Mouse (Mus musculus): ENCODE measurements around the gene Bach2. TPM values are rescaled to one million over a fixed set of nuclear protein-coding genes. Genes with fewer than 3 reads are reported as not detected.

Gene Bach2
- total RNA-seq, 1 experiment from 2014 or later = 8.9 TPM

GRCm38 (mm10) chr4:32347711-32348110 is 109.1 kb downstream of the Bach2 start:
- no peak for ATAC-seq (replicated peaks; ENCODE audit: low read depth, poor library complexity, severe bottlenecking)

GRCm38 (mm10) chr4:32349361-32349760 is 110.8 kb downstream of the Bach2 start:
- ATAC-seq (replicated peaks; ENCODE audit: low read depth, poor library complexity, severe bottlenecking) = no peak

DNA sequence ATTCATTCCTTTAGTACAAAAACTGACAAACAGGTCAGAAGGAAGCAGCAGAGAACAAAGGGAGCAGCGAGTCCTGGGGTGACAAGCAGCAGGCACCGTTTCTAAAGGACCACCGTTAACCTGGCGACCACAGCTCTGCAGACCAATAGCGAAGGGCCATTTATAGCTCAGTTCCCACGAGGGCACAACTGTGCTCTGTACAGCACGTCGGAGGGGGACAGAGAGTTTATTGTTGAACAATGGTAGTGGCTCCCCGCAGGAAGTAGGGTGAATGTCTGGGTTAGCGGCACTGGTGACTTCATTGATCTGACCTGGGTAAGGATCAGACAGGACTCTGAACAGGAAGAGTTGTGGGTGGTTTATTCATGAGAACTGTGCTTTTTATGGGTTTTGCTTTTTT is 112.6 kb downstream of the Bach2 start:
- ATAC-seq (replicated peaks; ENCODE audit: low read depth, poor library complexity, severe bottlenecking) = peak; percentile 27; the same call in 1 of the 2 replicates

- ATAC-seq (replicated peaks; ENCODE audit: low read depth, poor library complexity, severe bottlenecking) = peak; percentile 17; the same call in 1 of the 2 replicates
Measured at GRCm38 (mm10) chr4:32351661-32352246, 113.2 kb downstream of the Bach2 start.

- ATAC-seq (replicated peaks; ENCODE audit: low read depth, poor library complexity, severe bottlenecking) = peak; percentile 16; the same call in 1 of the 2 replicates
Measured at GRCm38 (mm10) chr4:32352442-32352841, 113.8 kb downstream of the Bach2 start.

DNA sequence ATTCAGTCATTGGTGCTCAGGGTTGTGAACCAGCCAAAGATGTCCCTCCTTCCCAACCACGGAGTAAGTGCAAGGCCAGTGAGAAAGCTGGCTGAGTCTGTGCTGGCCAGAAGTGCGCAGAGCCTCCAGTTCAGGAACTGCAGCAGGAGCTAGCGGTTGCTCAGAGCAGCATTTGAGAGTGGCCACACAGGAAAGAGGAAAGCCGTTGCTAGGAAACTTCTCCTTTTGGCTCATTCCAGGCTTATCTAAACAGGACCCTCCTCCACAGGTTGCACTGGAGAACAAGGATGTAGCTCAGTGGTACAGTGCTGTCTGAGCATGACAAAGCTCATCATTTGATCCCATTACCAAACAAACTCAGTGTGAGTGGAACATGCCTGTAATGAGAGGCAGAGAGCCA is 114.2 kb downstream of the Bach2 start:
- peak; percentile 71 for ATAC-seq (replicated peaks; ENCODE audit: low read depth, poor library complexity, severe bottlenecking)

- ATAC-seq (replicated peaks; ENCODE audit: low read depth, poor library complexity, severe bottlenecking) = peak; percentile 50
Measured at GRCm38 (mm10) chr4:32355935-32356617, 117.5 kb downstream of the Bach2 start.

GRCm38 (mm10) chr4:32357996-32358600 is 119.5 kb downstream of the Bach2 start:
- ATAC-seq (replicated peaks; ENCODE audit: low read depth, poor library complexity, severe bottlenecking) = peak; percentile 8; the same call in 1 of the 2 replicates

DNA sequence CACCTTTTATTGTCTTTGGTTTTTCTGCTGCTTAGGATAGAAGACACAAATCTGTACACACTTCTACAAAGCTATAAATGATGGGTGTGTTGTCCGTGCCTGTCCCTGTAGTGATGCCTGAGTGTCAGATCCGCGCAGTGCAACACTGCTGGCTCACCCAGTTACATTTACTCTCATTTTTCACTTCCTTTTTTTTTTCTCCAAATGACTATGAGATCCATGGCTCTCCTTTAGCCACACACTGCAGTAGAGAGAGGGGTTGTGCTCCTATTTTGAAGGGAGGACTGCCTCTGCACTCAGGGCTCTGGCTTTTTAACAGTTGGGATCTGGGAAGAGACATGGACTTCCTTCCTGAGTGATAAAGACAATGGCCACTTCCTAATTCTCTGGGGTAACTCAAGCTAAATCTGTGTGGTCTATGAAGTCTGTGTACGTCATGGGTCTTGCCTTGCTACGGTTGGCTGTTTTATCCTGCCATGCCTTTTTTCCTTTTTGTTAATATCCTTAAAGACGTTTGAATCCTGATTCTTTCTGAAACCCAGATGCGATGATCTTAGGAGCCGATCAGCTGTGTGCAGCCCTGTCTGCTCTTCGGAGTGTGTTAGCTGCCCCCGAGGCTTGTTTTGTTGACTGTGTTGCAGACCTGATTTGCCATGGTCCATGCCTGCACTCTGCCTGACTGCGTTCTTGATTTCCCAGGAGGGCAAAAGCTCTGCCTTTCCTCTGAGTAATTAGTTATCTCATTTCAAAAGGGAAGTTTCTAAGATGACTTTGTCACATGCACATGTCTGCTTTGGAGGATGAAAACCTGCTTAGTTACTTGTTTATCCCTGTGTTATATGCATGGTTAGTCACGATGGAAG is 120.2 kb downstream of the Bach2 start:
- ATAC-seq (replicated peaks; ENCODE audit: low read depth, poor library complexity, severe bottlenecking) = peak; percentile 76

DNA sequence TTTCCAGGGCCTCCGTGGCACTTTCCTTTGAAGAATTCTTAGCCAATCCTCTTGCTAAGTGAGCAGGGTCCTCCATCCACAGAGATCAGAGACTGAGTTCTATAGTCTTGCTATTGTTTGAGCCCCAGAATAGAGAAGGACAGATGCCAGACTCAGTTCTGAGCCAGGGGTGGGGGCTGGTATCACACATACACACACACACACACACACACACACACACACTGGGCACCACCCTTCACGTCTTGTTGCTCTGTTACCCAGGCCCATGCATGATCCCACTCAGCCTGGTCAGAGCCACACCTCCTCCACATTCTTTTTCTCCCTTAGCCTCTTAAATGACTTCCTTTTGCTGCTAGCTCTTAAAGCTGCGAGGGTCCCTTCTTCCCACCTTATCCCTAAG is 121.0 kb downstream of the Bach2 start:
- no peak for ATAC-seq (replicated peaks; ENCODE audit: low read depth, poor library complexity, severe bottlenecking)

GRCm38 (mm10) chr4:32360496-32360895 is 121.9 kb downstream of the Bach2 start:
- no peak for ATAC-seq (replicated peaks; ENCODE audit: low read depth, poor library complexity, severe bottlenecking)

GRCm38 (mm10) chr4:32363488-32363984 is 124.9 kb downstream of the Bach2 start:
- peak; percentile 20; the same call in 1 of the 2 replicates for ATAC-seq (replicated peaks; ENCODE audit: low read depth, poor library complexity, severe bottlenecking)

DNA sequence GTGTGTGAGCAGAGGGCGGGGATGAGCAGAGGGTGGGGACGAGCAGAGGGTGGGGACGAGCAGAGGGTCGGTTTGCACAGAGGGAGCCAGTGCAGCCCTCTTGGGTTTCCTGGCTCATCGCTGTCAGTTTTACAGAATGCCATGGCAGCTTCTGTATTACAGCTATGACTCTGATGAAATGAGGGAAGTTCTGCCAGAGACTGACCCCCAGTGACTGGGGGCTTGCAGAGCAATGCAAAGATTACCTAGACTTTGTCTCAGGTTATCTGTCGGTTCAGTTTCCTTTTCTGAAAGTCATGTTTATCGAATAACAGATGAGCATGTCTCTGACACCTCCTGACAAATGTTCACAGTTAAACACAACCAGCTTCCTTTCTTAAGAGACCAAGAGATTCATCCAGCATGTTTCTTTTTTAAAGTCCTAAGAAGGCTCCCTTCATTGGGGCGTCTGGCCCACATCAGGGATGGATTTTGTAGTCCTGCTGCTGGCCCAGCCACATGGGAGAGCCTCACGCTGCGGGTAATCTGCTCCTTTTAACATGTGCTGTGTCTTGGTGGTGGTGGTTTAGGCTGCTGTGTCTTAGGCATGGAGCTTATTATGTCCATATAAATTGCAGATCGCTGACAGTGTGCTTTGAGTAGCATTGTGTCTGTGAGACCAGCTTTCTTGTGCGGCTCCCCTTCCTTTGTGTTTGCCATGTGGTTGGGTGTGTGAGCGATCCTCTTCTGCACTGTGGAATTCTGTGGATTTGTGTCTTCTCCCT is 126.7 kb downstream of the Bach2 start:
- peak; percentile 57 for ATAC-seq (replicated peaks; ENCODE audit: low read depth, poor library complexity, severe bottlenecking)

- no peak for ATAC-seq (replicated peaks; ENCODE audit: low read depth, poor library complexity, severe bottlenecking)
Measured at GRCm38 (mm10) chr4:32366176-32366575, 127.6 kb downstream of the Bach2 start.

DNA sequence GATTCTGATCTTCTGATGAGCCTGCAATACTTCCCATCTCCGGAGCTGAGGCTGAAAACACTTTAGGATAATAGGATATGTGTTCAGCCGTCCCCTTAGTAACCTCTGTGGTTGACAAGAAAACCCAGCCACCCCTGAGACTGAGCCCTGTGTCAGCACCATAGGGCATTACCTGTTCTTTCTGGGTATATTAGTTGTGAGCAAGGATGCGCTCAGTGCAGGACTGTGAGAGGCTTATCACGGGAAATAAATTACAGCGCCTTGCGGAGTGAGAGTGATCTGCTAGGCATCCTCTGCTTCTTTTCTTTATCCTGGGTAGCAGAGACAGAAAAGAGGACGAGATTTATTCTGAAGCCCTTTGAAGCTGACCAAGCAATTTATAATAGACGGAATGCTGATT is 129.7 kb downstream of the Bach2 start:
- ATAC-seq (replicated peaks; ENCODE audit: low read depth, poor library complexity, severe bottlenecking) = no peak

DNA sequence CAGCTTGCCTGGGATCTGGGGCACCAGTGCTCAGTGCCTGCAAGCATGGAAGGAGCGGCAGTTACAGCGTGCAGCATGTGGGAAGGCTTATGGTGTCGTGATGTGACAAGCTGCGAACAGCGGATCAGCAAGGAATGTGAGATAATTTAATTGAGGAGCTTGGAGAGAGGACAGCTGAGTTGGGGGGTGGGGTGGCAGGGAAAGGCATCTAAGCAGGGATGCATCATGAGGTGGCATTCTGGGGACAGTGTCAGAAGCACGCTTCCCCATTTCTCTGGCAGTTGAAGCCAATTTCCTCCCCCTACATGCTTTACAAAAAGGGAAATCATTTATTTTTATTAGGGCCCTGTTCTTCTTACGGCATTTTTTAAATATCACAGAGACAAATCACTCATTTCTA is 134.5 kb downstream of the Bach2 start:
- ATAC-seq (replicated peaks; ENCODE audit: low read depth, poor library complexity, severe bottlenecking) = peak; percentile 89

- no peak for ATAC-seq (replicated peaks; ENCODE audit: low read depth, poor library complexity, severe bottlenecking)
Measured at GRCm38 (mm10) chr4:32373527-32373926, 134.9 kb downstream of the Bach2 start.

- no peak for ATAC-seq (replicated peaks; ENCODE audit: low read depth, poor library complexity, severe bottlenecking)
Measured at GRCm38 (mm10) chr4:32374751-32375582, 136.4 kb downstream of the Bach2 start.
